Mouse (Mus musculus): ENCODE results near the gene Shb.
"Not testable (repeated sequence)": the region's sequence is repeated elsewhere in the genome, so short reads cannot be mapped to it uniquely, and the experiment has no call there.

Shb gene

DNA sequence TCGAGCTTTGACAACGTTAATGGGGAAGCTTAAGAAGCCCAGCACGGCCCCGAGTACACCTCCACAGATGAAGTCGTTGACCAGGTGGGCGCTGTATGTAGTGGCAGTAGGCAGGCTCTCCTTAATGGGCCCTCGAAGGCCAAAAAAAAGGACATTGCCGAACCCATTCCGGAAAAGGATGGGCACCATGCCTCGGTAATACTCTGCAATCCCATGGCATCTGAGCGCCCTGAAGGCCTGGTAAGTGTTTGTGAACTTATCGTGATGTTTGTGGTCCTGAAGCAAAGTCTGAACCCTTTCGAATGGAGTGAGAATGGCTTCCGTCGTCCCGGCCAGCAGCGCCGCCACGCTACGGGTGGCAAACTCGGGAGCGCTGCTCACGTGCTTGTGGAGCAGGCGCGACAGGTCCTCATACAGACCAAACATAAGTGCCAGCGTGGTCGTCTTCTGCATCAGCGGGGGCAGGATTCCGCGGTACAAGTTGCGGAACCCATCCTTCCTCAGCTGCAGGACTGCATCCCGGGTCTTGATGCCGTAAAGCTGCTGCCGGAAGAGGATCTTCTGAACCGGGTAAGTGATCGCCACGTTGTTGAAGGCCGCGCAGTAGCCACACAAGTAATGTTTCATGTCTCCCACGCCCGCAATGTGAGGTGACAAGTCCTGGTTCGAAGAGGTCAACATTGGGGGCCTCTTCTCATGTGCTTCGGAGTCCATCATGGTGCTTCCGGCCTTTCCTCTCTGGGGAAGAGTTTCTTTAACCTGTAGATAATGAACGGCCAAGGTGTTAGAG, 132.7 kb downstream of the Shb start:
- no peak for DNase-seq (ENCODE audit: low read depth, low spot score)

DNA sequence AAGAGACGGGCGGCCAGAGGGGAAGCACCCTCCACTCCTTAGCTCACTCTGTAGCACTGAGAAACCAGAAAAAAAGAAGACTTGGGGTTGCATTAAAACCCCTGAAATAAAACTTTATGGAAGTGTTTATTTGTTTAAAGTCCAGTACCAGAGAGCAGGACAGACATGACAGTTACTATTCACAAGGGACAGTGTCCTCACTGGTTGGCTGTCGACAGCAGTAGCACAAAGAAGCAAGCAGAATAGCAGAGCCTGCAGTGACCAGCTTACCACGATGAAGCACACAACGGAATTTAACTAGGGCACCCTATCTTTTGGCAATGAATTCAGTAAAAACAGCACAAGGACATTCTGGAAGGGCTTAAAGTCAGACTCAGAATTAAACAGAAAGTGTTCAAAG, 134.0 kb downstream of the Shb start:
- DNase-seq (ENCODE audit: low read depth, low spot score) = not testable (repeated sequence)

DNA sequence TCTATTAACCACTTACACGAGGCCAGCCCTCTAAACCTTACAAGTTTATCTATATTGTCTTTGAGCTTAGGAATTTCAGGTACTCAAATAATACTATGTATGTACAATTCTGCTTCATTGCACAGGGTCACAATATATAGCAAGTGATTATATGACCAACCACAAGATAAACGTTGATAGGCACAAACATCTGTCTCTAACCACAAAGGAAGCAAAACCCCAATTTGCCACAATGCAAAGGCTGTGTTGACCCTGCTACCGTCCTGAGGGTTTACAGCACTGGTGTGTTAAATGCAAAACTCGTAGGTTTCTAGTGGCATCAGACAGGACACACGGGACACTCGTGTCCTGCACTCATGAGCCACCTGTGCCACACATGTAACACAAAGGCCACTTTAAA, 136.1 kb downstream of the Shb start:
- not testable (repeated sequence) for DNase-seq (ENCODE audit: low read depth, low spot score)

DNA sequence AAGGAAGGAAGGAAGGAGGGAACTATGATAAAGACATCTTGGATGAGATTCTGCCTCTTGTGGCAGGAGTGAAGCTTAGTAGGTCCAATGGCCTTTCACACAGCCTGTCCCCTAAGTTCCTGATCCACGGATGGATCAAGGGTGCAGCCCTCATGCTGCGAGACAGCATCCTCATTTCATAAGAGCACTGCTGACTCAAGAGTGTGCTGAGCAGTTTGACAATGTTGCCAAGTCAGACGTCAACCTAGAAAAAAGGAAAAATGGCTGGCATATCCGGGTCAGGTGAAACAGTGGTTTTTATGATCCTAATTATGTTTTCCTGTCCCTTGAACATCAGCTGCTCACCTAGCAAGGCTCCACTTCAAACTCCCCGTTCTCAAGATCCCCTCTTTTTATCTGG, 138.6 kb downstream of the Shb start:
- DNase-seq (ENCODE audit: low read depth, low spot score) = no peak

DNA sequence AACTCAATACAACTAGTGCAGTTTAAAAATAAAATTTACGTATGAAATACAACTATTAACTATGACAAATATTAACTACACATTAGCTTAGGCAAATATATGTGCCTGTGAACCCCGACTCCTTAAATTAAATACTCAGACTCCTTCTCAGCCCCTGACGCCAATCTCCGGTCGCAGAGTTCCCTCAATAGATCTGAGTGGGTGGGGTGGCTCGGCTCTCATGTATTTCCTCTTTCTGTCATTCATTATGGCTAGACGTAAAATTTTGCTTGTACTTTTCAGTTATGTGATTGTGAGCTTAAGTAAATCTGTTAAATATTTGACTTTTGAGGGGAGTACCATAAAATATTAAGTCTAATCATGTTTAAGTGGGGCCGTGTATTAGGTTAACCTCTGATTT, 139.3 kb downstream of the Shb start:
- DNase-seq (ENCODE audit: low read depth, low spot score) = no peak

DNA sequence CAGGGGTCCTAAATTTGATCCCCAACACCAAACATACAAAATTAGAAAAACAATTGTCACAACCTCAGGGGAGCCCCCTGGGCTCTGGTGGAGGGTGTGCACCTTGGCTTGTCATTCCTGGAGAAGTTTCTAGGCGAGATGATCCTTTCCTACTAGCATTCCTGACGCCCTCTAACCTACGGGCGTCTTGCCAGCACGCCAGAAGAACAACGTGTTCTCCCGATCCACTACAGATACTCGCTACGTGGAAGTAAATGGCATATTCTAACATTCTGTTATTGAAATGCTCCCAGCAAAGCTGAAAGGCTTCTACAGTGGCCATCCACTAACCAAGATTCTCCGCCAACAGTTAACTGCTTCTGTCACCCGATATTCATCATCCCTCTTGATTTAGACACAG, 139.7 kb downstream of the Shb start:
- no peak for DNase-seq (ENCODE audit: low read depth, low spot score)

DNA sequence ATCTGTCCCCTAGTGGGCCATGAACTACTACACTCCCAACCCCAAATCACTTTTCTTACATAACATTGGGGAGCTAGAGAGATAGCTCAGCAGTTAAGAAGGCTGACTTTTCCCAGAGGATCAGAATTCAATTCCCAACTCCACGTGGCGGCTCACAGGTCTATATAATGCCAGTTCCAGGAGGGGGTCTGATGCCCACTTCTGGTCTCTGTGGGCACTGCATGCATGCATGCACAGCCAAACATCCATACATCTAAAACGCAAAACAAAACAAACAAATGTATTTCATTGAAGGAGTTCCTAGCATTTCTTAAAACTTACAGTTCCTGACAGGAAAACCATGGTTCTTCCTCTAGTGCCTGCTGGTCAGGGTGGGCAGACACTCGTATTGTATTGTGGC, 140.2 kb downstream of the Shb start:
- DNase-seq (ENCODE audit: low read depth, low spot score) = no peak

DNA sequence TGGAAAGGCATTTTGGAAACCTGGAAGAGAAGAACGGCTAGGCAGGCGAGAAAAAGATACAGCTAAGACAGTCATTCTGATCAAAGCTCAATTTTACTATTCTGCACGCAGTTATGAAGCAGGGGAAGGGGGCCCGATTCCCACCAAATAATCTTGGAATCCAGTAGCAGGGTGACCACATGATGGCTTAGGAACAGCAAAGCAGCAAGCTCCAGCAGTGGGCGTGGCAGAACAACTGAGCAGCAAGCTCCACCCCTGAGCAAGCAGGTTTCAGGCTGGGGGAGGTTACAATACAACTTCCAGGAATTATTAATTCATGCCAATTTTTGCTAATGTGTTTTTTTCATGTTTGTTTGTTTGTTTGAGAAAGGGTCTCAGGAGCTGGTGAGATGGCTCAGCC, 145.0 kb downstream of the Shb start:
- not testable (repeated sequence) for DNase-seq (ENCODE audit: low read depth, low spot score)

DNA sequence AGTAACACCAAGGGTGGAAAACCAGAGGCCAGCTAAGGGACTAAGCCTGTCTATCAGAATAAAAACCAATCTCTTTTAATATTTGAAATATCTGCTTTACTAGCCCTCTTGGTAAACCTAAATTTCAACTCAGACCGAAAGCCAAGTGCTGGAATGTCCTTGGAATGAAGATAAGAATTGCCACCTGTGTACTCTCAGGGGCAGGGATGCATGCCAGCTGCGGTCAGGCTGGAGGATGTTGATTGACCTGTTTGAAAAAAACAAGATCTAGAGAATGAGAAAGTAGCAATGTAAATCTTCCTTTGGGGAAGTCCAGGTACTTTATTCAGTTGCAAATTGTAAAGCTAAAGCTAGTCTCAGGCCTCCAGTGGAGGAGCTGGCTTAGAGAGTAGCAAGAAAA, 150.1 kb downstream of the Shb start:
- DNase-seq (ENCODE audit: low read depth, low spot score) = not testable (repeated sequence)

DNA sequence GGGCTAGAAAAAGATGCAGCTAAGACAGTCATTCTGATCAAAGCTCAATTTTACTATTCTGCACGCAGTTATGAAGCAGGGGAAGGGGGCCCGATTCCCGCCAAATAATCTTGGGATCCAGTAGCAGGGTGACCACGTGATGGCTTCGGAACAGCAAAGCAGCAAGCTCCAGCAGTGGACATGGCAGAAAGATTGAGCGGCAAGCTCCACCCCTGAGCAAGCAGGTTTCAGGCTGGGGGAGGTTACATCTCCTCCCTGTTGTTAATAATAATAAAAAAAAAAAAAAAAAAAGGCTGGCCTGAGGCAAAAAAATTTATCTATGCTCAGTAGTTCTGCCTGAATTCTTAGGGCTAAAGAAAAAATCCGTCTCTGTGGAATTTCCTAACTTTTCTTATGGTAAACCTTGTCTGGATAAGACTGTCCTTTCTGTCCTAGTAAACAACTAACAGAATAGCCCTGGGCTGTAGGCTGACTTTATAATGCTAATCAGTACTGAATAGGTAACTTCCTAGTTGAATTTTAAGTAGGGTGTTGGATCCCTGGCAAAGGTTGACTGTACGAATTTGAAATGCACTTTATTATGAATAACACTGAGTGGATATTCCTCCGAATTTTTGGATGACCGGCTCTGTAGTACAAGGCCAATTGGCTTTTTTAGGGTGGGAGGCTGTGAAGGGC, 151.2 kb downstream of the Shb start:
- DNase-seq (ENCODE audit: low read depth, low spot score) = not testable (repeated sequence)

DNA sequence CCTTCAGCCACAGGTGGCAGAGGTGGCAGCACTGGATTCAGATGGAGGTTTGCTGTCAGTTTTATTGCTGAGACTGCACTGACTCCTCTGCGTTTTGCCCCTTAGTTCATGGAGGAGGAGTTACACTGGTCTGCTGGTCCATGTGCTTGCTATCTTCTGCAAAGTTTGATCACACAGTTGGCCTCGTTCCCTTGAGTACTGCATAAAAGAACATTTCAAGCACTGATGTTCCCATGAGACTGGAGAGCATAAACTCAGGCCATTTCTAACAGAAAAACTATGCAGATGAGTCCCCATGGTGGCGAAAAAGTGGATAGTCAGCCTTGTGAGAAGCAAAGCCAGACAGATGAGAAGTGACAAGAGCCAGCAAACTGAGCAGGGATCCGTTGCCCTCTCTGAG, 155.7 kb downstream of the Shb start:
- DNase-seq (ENCODE audit: low read depth, low spot score) = no peak

DNA sequence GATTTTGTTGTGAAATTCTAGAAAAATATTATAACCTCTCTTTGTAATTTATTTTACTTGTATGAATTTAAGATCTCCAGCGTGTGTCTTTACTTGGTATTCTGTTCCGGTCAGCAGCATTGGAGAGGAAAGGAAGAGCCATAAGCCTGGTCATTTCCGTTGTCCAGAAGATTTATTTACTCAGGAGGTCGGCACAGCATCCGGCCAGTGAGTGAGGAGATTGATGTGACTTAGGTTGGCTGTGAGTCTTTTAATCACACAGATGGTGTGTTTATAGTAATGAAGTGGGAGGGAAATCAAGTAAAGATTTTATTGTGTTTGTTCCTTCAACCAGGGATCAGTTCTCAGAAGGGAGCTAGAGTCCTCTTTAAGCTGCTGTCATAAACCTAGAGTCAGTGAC, 157.4 kb downstream of the Shb start:
- DNase-seq (ENCODE audit: low read depth, low spot score) = no peak
